Mouse (Mus musculus): Measurements from ENCODE around the gene Jund. TPM values are rescaled to one million over a fixed set of nuclear protein-coding genes. Genes with fewer than 3 reads are reported as not detected.

Gene Jund
- polyA plus RNA-seq, 1 experiment from 2014 or later: 109 TPM

DNA sequence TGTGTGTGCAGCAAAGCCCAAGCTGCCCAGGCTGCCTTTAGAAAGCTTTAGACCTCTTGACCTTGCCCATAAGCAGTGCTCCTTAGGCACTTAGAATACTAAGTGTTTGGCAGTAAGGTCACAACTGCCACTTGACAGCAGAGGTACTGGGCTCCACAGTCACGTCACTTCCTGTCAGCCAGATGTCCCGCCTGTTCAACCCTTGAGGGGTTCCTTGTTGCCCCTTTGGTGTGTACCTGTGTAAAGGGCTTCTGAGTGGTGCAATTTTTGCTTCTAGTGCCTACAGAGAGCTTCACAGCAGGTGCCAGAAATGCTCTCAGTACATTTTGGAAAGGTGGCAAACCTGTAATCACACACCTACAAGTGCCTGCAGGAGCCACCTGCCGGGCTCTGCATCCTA, 39.5 kb downstream of the Jund start:
- peak; percentile 94 for DNase-seq (ENCODE audit: low spot score)
- peak; percentile 96 for ATAC-seq

DNA sequence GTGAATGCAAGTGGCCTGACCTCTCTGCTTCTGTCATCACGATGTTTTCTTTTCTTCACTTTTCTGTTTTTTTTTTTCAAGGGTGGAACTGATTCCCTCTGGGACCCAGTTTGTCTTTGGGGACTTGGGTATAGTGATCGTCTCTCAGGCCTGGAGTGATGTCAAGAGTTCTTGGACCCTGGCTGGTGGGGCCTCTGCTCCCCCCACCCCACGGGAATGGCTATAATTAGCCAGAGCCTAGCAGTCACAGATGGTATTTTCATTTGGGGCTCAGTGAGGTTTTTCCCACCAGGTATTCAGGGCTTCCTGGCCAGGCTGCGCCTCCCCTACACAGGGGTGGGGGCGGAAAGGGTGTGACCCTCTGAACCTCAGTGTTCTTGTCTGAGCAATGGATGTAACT, 42.9 kb downstream of the Jund start:
- Histone ChIP-seq H3K4me2 (replicated peaks; ENCODE audit: low read depth, low read length) (no peak overlapping the region), H3K9ac (replicated peaks; ENCODE audit: low read depth) (no peak overlapping the region), H3K9me3 (ENCODE audit: low read length) (no peaks in the 10 kb centered on the region), H3K4me1 (ENCODE audit: insufficient read depth, low read depth, low read length) (no peaks in the 10 kb centered on the region; the same call in 1 of the 2 replicates), H3K36me3 (ENCODE audit: insufficient read depth, low read length) (no peaks in the 10 kb centered on the region), H3K27me3 (replicated peaks; ENCODE audit: insufficient read depth, low read length) (peaks cover 40% of the 10 kb centered on the region; the same call in 1 of the 2 replicates), H3K27ac (ENCODE audit: low read length) (no peak overlapping the region), H3K4me3 (ENCODE audit: low read depth, low read length) (no peak overlapping the region)
- TF ChIP-seq CTCF (IDR thresholded peaks at IDR 0.05) (no peak), EP300 (IDR thresholded peaks at IDR 0.05) (no peak)
- DNase-seq (ENCODE audit: low spot score) (no peak), ATAC-seq (no peak)
- WGBS: 57% methylated on average over 5 of the region's 5 CpGs

More for the DNA sequence above, 39.5 kb downstream of the Jund start:
- Histone ChIP-seq H3K9ac (replicated peaks; ENCODE audit: low read depth) (no peak overlapping the region), H3K36me3 (ENCODE audit: insufficient read depth, low read length) (no peaks in the 10 kb centered on the region), H3K27me3 (replicated peaks; ENCODE audit: insufficient read depth, low read length) (peaks cover 17% of the 10 kb centered on the region; the same call in 1 of the 2 replicates), H3K4me3 (ENCODE audit: low read depth, low read length) (no peak overlapping the region), H3K9me3 (ENCODE audit: low read length) (no peaks in the 10 kb centered on the region), H3K27ac (ENCODE audit: low read length) (peak overlapping the region; percentile 54), H3K4me1 (ENCODE audit: insufficient read depth, low read depth, low read length) (no peaks in the 10 kb centered on the region), H3K4me2 (replicated peaks; ENCODE audit: low read depth, low read length) (no peak overlapping the region)
- TF ChIP-seq CTCF (IDR thresholded peaks at IDR 0.05) (no peak), EP300 (IDR thresholded peaks at IDR 0.05) (peak; percentile 80; the same call in 1 of the 2 replicates)
- WGBS: 25% methylated on average over 3 of the region's 3 CpGs

DNA sequence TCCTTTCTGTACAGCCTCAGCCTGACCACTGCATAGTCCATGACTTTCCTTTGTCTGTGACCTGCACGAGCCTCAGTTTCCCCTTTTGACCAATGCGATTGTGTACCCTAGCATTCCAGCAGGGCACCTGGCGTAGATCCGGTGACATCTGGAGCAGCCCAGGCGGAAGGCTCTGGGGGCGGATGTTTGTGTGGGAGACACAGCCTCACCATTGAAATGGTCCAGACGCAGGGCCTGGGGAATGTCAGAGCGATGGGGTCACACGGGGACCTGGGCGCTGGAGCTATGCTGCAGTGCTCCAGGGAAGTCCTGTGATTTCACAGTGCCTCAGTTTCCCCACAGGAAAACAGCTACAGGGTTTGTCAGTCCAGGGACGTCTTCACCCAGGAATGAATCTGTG, 43.4 kb downstream of the Jund start:
- no peak for DNase-seq (ENCODE audit: low spot score)
- H3K9ac ChIP-seq (replicated peaks; ENCODE audit: low read depth): no peak overlapping the region
- WGBS: 61% methylated on average over 11 of the region's 11 CpGs

DNA sequence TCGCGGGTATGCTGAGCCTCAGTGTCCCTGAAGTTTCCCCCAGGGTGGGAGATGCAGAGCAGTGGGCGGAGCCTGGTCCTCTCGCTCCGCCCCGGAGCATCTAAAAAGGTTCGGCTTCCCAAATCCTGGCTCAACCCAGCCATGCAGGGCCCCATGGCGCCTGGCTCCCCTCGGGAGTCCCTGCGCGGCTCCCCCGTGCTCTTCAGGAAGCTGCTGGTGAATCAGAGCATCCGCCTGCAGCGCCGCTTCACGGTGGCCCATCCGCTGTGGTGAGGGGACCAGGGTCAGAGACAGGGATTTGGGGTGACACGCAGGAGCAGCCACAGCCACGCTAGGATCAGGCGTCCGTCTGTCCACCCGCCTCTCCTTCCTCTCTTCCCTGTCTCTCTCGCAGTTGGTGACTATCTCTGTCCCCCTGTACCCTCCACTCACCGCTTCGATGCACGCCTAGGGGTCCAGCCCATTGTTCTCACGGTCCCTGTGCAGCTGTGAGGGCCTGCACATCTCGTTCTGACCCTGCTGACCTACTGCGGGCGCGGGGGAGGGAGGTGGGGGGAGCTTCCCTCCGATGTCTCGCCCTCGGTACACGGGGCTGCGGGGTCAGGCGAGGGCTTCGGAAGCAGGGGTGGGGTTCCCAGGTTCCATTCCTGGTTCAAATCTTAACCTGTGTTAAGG, 44.4 kb downstream of the Jund start:
- Histone ChIP-seq H3K9me3 (ENCODE audit: low read length) (no peaks in the 10 kb centered on the region), H3K9ac (replicated peaks; ENCODE audit: low read depth) (no peak overlapping the region), H3K4me1 (ENCODE audit: insufficient read depth, low read depth, low read length) (no peaks in the 10 kb centered on the region; the same call in 1 of the 2 replicates), H3K4me3 (ENCODE audit: low read depth, low read length) (peak overlapping the region; percentile 18; the same call in 1 of the 2 replicates), H3K27me3 (replicated peaks; ENCODE audit: insufficient read depth, low read length) (peaks cover 40% of the 10 kb centered on the region; the same call in 1 of the 2 replicates), H3K36me3 (ENCODE audit: insufficient read depth, low read length) (no peaks in the 10 kb centered on the region), H3K27ac (ENCODE audit: low read length) (no peak overlapping the region), H3K4me2 (replicated peaks; ENCODE audit: low read depth, low read length) (0 out of 2 replicates have a peak overlapping the region, but pooled peaks have one; percentile 8)
- peak; percentile 18; the same call in 1 of the 2 replicates for ATAC-seq
- TF ChIP-seq EP300 (IDR thresholded peaks at IDR 0.05) (no peak), CTCF (IDR thresholded peaks at IDR 0.05) (no peak)
- 3% methylated on average over 37 of the region's 38 CpGs for WGBS
- no peak for DNase-seq (ENCODE audit: low spot score)

More for the DNA sequence above, 43.4 kb downstream of the Jund start:
- Histone ChIP-seq H3K27ac (ENCODE audit: low read length) (no peak overlapping the region), H3K4me1 (ENCODE audit: insufficient read depth, low read depth, low read length) (no peaks in the 10 kb centered on the region; the same call in 1 of the 2 replicates), H3K4me3 (ENCODE audit: low read depth, low read length) (no peak overlapping the region), H3K36me3 (ENCODE audit: insufficient read depth, low read length) (no peaks in the 10 kb centered on the region), H3K4me2 (replicated peaks; ENCODE audit: low read depth, low read length) (no peak overlapping the region), H3K9me3 (ENCODE audit: low read length) (no peaks in the 10 kb centered on the region), H3K27me3 (replicated peaks; ENCODE audit: insufficient read depth, low read length) (peaks cover 40% of the 10 kb centered on the region; the same call in 1 of the 2 replicates)
- ATAC-seq: no peak
- TF ChIP-seq CTCF (IDR thresholded peaks at IDR 0.05): no peak
- TF ChIP-seq EP300 (IDR thresholded peaks at IDR 0.05): no peak

DNA sequence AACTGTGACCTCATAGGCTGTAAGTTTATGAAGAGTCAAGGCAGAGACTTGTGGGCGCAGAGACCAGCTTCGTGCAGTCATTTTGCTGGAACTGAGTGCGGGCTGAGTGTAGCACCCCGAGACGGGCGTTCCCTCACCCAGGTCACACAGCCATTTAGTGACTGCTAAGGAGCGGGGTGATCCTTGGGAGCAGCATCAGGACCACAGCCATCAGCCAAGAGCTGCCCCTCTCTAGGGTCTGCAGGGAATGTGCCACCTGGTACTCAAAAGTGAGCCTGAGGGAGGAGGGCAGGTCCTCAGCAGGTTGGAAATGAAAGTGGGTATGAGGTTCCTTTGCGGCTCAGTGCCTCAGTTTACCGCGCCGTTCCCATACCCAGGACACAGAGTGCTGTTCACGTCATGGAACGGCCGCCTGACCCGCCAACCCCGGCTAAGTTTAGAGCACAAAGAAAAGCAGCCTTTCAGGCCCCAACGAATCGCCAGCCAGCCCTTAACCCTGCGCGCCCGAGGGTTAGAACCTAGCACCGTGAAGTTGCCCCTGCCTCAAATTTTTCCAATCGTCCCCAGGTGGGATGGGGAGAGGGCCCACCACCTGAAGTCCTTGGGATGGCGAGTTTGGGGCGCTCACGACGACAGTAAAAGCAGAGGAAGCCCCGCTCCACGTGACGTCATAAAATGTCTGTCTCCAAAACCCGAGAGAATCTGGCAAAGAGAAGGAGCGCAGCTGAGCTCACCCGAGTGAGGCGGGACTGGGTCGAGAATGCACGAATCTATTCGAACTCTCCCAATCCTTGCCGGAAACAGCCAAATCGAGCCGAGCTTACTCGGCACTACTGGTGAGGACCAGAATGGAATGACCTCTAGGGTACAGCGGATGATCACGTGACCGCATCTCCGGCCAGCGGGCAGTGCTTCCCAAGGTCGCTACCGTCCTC, 45.2 kb downstream of the Jund start:
- Histone ChIP-seq H3K4me1 (ENCODE audit: insufficient read depth, low read depth, low read length) (no peaks in the 10 kb centered on the region; the same call in 1 of the 2 replicates), H3K4me3 (ENCODE audit: low read depth, low read length) (peak overlapping the region; percentile 18), H3K36me3 (ENCODE audit: insufficient read depth, low read length) (no peaks in the 10 kb centered on the region), H3K27ac (ENCODE audit: low read length) (no peak overlapping the region), H3K27me3 (replicated peaks; ENCODE audit: insufficient read depth, low read length) (peaks cover 40% of the 10 kb centered on the region; the same call in 1 of the 2 replicates), H3K9ac (replicated peaks; ENCODE audit: low read depth) (no peak overlapping the region), H3K4me2 (replicated peaks; ENCODE audit: low read depth, low read length) (peak overlapping the region; percentile 37), H3K9me3 (ENCODE audit: low read length) (no peaks in the 10 kb centered on the region)
- 6% methylated on average over 48 of the region's 48 CpGs for WGBS
- ATAC-seq (peak; percentile 56), DNase-seq (ENCODE audit: low spot score) (peak; percentile 41)
- TF ChIP-seq EP300 (IDR thresholded peaks at IDR 0.05) (no peak), CTCF (IDR thresholded peaks at IDR 0.05) (no peak)

DNA sequence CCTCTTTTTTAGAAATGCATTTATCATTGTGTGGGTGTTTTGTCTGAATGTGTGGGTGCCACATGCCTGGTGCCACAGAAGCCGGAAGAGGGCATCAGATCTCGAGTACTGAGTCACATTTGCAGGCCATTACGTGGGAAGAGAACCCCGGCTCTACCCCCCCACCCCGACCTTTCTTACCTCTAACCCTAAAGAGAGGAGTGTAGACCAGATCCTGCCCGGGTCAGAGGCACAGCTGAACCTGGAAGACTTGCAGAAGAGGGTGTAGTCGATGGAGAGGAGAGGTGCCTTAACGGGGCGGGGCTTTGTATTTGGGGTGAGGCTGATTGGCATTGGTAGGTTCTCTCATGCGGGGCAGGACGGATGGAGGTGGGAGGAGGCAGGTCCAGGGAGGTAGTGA, 46.1 kb downstream of the Jund start:
- no peak for TF ChIP-seq EP300 (IDR thresholded peaks at IDR 0.05)
- no peak for TF ChIP-seq CTCF (IDR thresholded peaks at IDR 0.05)
- H3K4me2 ChIP-seq (replicated peaks; ENCODE audit: low read depth, low read length): no peak overlapping the region
- H3K27ac ChIP-seq (ENCODE audit: low read length): no peak overlapping the region
- no peaks in the 10 kb centered on the region; the same call in 1 of the 2 replicates for H3K4me1 ChIP-seq (ENCODE audit: insufficient read depth, low read depth, low read length)
- ATAC-seq (no peak), DNase-seq (ENCODE audit: low spot score) (no peak)
- WGBS: 42% methylated on average over 11 of the region's 11 CpGs
- no peak overlapping the region for H3K9ac ChIP-seq (replicated peaks; ENCODE audit: low read depth)
- H3K27me3 ChIP-seq (replicated peaks; ENCODE audit: insufficient read depth, low read length): peaks cover 40% of the 10 kb centered on the region; the same call in 1 of the 2 replicates
- no peak overlapping the region for H3K4me3 ChIP-seq (ENCODE audit: low read depth, low read length)
- no peaks in the 10 kb centered on the region for H3K9me3 ChIP-seq (ENCODE audit: low read length)
- H3K36me3 ChIP-seq (ENCODE audit: insufficient read depth, low read length): no peaks in the 10 kb centered on the region
